Mouse (Mus musculus) liver, embryonic 14.5 days (tissue): ENCODE measurements around the gene Hnrnpll.

Experiments
- CTCF ChIP-seq: IDR thresholded peaks from 2 replicates; pipeline ENCODE4 v1.5.1; 2016; ENCODE audit warnings: antibody characterized with exemption, low read depth, control low read depth
- EP300 ChIP-seq: IDR thresholded peaks from 2 replicates; pipeline ENCODE4 v1.6.1; 2016; ENCODE audit warnings: antibody characterized with exemption, low read depth

DNA sequence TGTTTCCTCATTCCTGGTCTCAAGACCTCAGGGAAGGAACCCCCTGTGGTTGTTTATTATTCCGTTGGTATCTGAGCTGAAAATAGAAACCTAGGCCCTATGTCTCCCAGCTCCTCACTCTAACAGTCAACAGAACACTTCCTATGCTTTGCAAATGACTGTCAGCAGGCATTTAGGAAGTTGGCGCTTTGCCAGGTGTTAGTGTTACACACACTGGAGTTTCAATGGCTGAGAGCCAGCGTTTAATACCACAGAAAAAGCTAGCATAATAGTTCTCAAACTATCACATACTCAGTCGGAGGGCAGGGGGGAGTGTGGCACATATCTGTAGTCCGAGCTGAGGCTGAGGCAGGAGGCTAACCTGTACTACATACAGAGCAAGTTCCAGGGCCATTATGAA is 53.3 kb downstream of the Hnrnpll start:
- TF ChIP-seq CTCF, result no peak
- TF ChIP-seq EP300, result no peak
